Mouse (Mus musculus): ENCODE data around the gene Fnbp1. TPM values are rescaled to one million over a fixed set of nuclear protein-coding genes. Genes with fewer than 3 reads are reported as not detected.

Gene Fnbp1
- polyA plus RNA-seq, 1 experiment from 2014 or later, result 21.1 TPM

DNA sequence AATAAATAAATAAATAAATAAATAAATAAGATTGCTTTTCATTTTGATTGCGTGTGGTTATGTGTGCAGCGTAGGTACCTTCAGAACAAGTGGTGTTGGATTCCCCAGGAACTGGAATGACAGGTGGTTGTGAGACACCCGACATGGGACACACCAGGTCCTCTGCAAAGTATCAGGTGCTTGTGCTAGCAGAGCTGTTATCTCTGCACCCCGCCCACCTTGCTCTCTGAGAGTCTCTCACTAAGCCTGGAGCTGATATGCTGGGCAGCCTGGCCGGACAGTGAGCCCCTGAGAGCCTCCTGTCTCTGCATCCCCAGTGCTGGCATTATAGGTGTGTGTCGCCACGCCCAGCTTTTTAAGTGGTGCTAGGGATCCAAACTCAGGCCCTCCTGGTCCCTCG is 58.4 kb downstream of the Fnbp1 start:
- no peak for TF ChIP-seq CTCF (IDR thresholded peaks at IDR 0.05; ENCODE audit: low read depth)
- 0 out of 2 replicates have a peak, but pooled peaks cover 2% of the 10 kb centered on the region for H3K9me3 ChIP-seq (ENCODE audit: low read depth, low read length)
- DNase-seq (no peak), ATAC-seq (ENCODE audit: insufficient read depth) (no peak)
- no peak overlapping the region for H3K4me2 ChIP-seq
- peaks cover 9% of the 10 kb centered on the region; the same call in 1 of the 2 replicates for H3K4me1 ChIP-seq (ENCODE audit: insufficient read depth)
- H3K9ac ChIP-seq, result no peak overlapping the region
- H3K27me3 ChIP-seq (ENCODE audit: insufficient read depth, low read length), result no peaks in the 10 kb centered on the region
- peaks cover 20% of the 10 kb centered on the region; the same call in 1 of the 2 replicates for H3K36me3 ChIP-seq (ENCODE audit: insufficient read depth)
- H3K4me3 ChIP-seq (ENCODE audit: low read depth, low read length), result no peak overlapping the region
- no peak overlapping the region for H3K27ac ChIP-seq (ENCODE audit: low read depth)
- 88% methylated on average over 8 of the region's 8 CpGs for WGBS

DNA sequence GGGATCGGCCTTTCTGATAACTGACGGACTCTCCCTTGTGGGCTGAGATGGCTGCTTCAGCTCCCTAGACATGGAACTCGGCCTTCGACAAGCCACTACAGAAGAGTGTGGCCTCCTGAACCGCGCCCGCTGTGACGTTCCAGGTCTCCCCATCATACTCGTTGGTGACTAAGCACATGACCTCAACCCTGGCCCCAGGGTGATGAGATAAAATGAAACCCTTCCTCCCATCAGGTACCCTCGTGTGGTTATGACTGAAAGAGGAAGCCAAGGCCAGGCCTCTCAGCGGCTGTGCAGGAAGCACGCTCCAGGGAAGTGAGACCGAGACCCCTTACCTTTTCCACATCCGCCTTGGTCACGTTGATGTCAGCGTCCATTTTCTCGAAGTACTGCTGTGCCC is 59.2 kb downstream of the Fnbp1 start:
- ATAC-seq (ENCODE audit: insufficient read depth), result no peak
- no peak for DNase-seq
- no peak overlapping the region for H3K4me3 ChIP-seq (ENCODE audit: low read depth, low read length)
- no peak overlapping the region for H3K27ac ChIP-seq (ENCODE audit: low read depth)
- no peak overlapping the region for H3K4me2 ChIP-seq
- peaks cover 20% of the 10 kb centered on the region; the same call in 1 of the 2 replicates for H3K36me3 ChIP-seq (ENCODE audit: insufficient read depth)
- no peak for TF ChIP-seq CTCF (IDR thresholded peaks at IDR 0.05; ENCODE audit: low read depth)
- 83% methylated on average over 17 of the region's 17 CpGs for WGBS
- H3K27me3 ChIP-seq (ENCODE audit: insufficient read depth, low read length), result no peaks in the 10 kb centered on the region
- H3K9ac ChIP-seq, result no peak overlapping the region
- 0 out of 2 replicates have a peak, but pooled peaks cover 3% of the 10 kb centered on the region for H3K4me1 ChIP-seq (ENCODE audit: insufficient read depth)
- H3K9me3 ChIP-seq (ENCODE audit: low read depth, low read length), result 0 out of 2 replicates have a peak, but pooled peaks cover 2% of the 10 kb centered on the region

DNA sequence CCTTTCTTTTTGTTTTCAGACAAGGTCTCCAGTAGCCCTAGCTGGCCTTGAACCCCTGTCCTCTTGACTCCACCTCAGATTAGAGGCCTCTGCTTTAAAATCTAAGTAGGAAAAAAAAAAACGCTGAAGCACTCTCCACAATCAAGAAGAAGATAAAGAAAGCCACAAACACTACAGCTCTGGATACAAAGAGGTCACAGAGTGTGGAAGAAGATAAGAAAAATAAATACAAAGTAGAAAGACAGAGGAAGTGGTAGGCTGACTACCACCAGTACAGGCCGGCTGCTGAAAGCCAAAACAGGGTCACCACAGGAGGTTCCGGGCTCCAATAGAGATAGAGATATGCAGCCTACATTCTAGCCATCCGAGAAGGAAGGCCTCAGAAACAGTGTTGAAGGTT is 60.5 kb downstream of the Fnbp1 start:
- Histone ChIP-seq H3K36me3 (ENCODE audit: insufficient read depth) (peaks cover 20% of the 10 kb centered on the region; the same call in 1 of the 2 replicates), H3K4me3 (ENCODE audit: low read depth, low read length) (no peak overlapping the region), H3K9ac (no peak overlapping the region), H3K4me1 (ENCODE audit: insufficient read depth) (no peaks in the 10 kb centered on the region), H3K27ac (ENCODE audit: low read depth) (no peak overlapping the region), H3K9me3 (ENCODE audit: low read depth, low read length) (0 out of 2 replicates have a peak, but pooled peaks cover 2% of the 10 kb centered on the region), H3K4me2 (no peak overlapping the region), H3K27me3 (ENCODE audit: insufficient read depth, low read length) (no peaks in the 10 kb centered on the region)
- TF ChIP-seq CTCF (IDR thresholded peaks at IDR 0.05; ENCODE audit: low read depth), result no peak
- DNase-seq (no peak), ATAC-seq (ENCODE audit: insufficient read depth) (no peak)
- WGBS, result 24% methylated on average over 4 of the region's 4 CpGs

DNA sequence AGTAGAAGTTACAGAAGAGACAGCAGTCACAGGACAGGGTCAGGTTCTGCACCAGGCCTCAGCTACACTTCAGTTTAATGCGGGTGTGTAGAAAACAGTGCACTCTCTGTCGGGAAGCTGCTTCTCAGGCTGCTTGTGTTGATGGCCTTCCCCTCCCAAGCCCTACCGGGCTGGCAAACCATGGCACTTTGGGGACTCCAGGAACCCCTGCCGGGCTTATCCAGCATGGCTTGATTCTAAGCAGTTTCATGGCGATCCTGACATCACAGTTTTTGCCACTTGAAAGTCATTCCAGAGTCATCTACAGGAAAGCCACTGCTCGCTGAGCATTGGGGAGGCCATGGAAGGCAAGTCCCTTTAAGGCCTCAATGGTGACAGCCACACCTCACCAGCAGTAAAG is 62.7 kb downstream of the Fnbp1 start:
- ATAC-seq (ENCODE audit: insufficient read depth), result no peak
- no peaks in the 10 kb centered on the region for H3K27me3 ChIP-seq (ENCODE audit: insufficient read depth, low read length)
- 0 out of 2 replicates have a peak, but pooled peaks cover 1% of the 10 kb centered on the region for H3K9me3 ChIP-seq (ENCODE audit: low read depth, low read length)

DNA sequence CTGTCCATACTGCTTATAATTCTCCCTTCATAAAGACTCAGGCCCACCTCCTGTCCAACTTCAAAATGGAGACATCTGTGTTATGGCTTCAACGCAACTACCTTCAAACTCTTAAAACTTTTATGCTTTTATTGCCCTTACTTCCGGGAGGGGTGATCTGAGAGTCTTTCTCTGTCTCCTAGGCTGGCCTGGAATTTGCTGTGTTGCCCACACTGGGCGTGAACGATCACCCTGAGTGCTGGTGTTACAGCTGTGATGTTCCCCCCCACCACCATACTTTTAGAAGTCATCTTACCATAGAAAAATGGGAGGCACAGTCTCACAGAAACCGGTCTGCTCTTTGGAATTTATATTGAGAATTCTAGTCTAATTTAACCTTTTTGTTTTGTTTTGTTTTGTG is 64.2 kb downstream of the Fnbp1 start:
- no peak for TF ChIP-seq CTCF (IDR thresholded peaks at IDR 0.05; ENCODE audit: low read depth)
- no peaks in the 10 kb centered on the region for H3K9me3 ChIP-seq (ENCODE audit: low read depth, low read length)
- ATAC-seq (ENCODE audit: insufficient read depth), result no peak
- H3K4me1 ChIP-seq (ENCODE audit: insufficient read depth), result no peaks in the 10 kb centered on the region
- 84% methylated on average over 5 of the region's 5 CpGs for WGBS
- no peak overlapping the region for H3K27ac ChIP-seq (ENCODE audit: low read depth)
- H3K9ac ChIP-seq, result no peak overlapping the region
- H3K4me2 ChIP-seq, result no peak overlapping the region
- H3K36me3 ChIP-seq (ENCODE audit: insufficient read depth), result peaks cover 20% of the 10 kb centered on the region; the same call in 1 of the 2 replicates
- H3K4me3 ChIP-seq (ENCODE audit: low read depth, low read length), result no peak overlapping the region
- no peaks in the 10 kb centered on the region for H3K27me3 ChIP-seq (ENCODE audit: insufficient read depth, low read length)
- DNase-seq, result no peak

More for the DNA sequence above, 62.7 kb downstream of the Fnbp1 start:
- 88% methylated on average over 6 of the region's 6 CpGs for WGBS
- no peak overlapping the region for H3K4me3 ChIP-seq (ENCODE audit: low read depth, low read length)
- DNase-seq, result no peak
- TF ChIP-seq CTCF (IDR thresholded peaks at IDR 0.05; ENCODE audit: low read depth), result no peak
- peaks cover 16% of the 10 kb centered on the region; the same call in 1 of the 2 replicates for H3K36me3 ChIP-seq (ENCODE audit: insufficient read depth)
- H3K4me1 ChIP-seq (ENCODE audit: insufficient read depth), result no peaks in the 10 kb centered on the region
- H3K27ac ChIP-seq (ENCODE audit: low read depth), result no peak overlapping the region
- no peak overlapping the region for H3K4me2 ChIP-seq
- H3K9ac ChIP-seq, result no peak overlapping the region

DNA sequence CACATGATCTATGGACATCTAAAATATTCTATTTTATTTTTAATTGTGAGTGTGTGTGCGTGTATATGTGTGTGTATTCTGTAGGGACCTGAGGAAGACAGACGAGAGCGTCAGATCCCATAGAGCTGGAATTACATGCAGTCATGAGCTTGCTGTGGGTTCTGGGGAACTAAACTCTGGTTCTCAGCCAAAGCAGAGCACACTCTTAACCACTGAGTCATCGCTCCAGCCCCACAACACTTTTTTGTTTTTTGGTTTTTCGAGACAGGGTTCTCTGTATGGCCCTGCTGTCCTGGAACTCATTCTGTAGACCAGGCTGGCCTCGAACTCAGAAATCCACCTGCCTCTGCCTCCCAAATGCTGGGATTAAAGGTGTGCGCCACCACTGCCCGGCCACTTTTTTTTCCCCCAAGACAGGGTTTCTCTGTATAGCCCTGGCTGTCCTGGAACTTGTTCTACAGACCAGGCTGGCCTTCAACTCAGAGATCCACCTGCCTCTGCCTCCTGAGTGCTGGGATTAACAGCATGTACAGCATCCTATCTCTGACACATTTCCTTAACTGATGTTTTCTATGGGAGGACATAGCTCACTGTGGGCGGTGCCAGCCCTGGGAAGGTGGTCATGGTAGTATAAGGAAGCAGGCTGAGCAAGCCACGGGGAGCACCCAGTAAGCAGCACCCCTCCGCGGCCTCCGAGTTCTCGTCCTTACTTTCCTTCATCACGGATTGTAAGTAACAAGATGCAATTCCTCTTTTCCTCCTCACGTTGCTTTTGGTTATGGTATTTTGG is 65.3 kb downstream of the Fnbp1 start:
- no peak overlapping the region for H3K4me2 ChIP-seq
- no peak for TF ChIP-seq CTCF (IDR thresholded peaks at IDR 0.05; ENCODE audit: low read depth)
- no peak for ATAC-seq (ENCODE audit: insufficient read depth)
- H3K36me3 ChIP-seq (ENCODE audit: insufficient read depth), result peaks cover 20% of the 10 kb centered on the region; the same call in 1 of the 2 replicates
- DNase-seq, result no peak
- H3K27ac ChIP-seq (ENCODE audit: low read depth), result no peak overlapping the region
- no peak overlapping the region for H3K9ac ChIP-seq
- H3K27me3 ChIP-seq (ENCODE audit: insufficient read depth, low read length), result no peaks in the 10 kb centered on the region
- H3K4me1 ChIP-seq (ENCODE audit: insufficient read depth), result no peaks in the 10 kb centered on the region
- H3K9me3 ChIP-seq (ENCODE audit: low read depth, low read length), result no peaks in the 10 kb centered on the region
- WGBS, result 92% methylated on average over 16 of the region's 16 CpGs
- no peak overlapping the region for H3K4me3 ChIP-seq (ENCODE audit: low read depth, low read length)

DNA sequence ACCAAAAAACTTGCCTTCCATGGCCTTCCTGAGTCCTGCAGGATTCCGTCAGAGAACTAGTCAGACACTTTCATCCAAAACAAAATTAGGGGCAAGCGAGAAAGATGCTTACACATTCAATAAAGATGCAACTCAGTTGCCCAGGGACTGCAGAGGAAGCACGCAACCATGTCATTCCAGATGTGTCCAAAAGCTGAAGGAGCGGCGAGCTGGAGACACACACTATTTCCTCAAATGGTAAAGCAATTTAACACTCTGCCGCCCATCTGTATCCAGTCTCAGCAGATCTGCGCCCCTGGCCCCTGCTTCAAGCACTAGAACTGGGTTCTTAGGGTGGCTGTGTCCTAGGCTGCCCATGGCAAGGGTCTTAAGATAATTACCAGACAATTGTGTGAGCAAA is 66.0 kb downstream of the Fnbp1 start:
- H3K36me3 ChIP-seq (ENCODE audit: insufficient read depth), result peaks cover 17% of the 10 kb centered on the region; the same call in 1 of the 2 replicates
- ATAC-seq (ENCODE audit: insufficient read depth) (no peak), DNase-seq (no peak)
- TF ChIP-seq CTCF (IDR thresholded peaks at IDR 0.05; ENCODE audit: low read depth), result no peak
- no peaks in the 10 kb centered on the region for H3K27me3 ChIP-seq (ENCODE audit: insufficient read depth, low read length)
- no peaks in the 10 kb centered on the region for H3K4me1 ChIP-seq (ENCODE audit: insufficient read depth)
- H3K9ac ChIP-seq, result no peak overlapping the region
- 88% methylated on average over 7 of the region's 7 CpGs for WGBS
- no peaks in the 10 kb centered on the region for H3K9me3 ChIP-seq (ENCODE audit: low read depth, low read length)
- no peak overlapping the region for H3K4me2 ChIP-seq
- H3K27ac ChIP-seq (ENCODE audit: low read depth), result no peak overlapping the region
- H3K4me3 ChIP-seq (ENCODE audit: low read depth, low read length), result no peak overlapping the region
